Comparison of ENCODE assay signal across 8 mouse cellular contexts in the genomic region with DNA sequence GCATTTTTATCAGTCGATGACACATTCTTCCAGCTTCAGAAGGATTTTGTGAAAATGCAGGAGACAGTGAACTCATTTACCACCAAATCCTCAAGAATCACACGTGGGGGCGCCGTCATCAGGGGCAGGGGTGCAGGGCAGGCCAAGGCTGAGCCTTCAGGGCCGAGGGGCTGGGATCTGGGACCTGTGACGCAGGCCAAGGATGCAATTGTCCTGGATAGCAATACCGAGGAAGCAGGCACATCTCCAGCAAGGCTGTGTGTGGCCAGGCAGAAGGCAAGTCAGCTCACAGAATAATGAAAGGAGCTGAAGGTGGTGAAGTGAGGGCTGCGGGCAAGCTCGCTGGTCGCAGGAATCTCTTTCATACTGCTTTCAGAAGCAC.
DNase-seq lines count a peak whose midpoint lies in the region; ATAC-seq and TF ChIP-seq lines count a peak whose summit lies in the region.

No protein-coding gene starts in this region.

- no peak; the same call in 1 of the 2 replicates for ATAC-seq in heart, embryonic 11.5 days (replicated peaks; ENCODE audit: insufficient number of reproducible peaks, low FRiP score, low TSS enrichment)
- ATAC-seq in limb, embryonic 14.5 days (ENCODE audit: low FRiP score, low read depth), result no peak

- no peaks in the 10 kb centered on the region for H3K4me1 ChIP-seq in kidney, adult 2 months (ENCODE audit: control insufficient read depth, insufficient read depth, low read length)
- no peaks in the 10 kb centered on the region for H3K4me1 ChIP-seq in ES-Bruce4 (ENCODE audit: control insufficient read depth, insufficient read depth, low read length)
- H3K4me1 ChIP-seq in cerebellum, adult 2 months (ENCODE audit: control insufficient read depth, insufficient read depth, low read length), result peaks cover 17% of the 10 kb centered on the region; the same call in 1 of the 2 replicates
- H3K4me1 ChIP-seq in heart, embryonic 11.5 days (ENCODE audit: control insufficient read depth, insufficient read depth, low read length), result peaks cover 6% of the 10 kb centered on the region; the same call in 1 of the 2 replicates
- H3K4me1 ChIP-seq in limb, embryonic 14.5 days (ENCODE audit: control insufficient read depth, insufficient read depth, low read length), result no peaks in the 10 kb centered on the region
- peaks cover 12% of the 10 kb centered on the region for H3K4me1 ChIP-seq in olfactory bulb, adult 2 months (ENCODE audit: control insufficient read depth, insufficient read depth, low read length)

- no peaks in the 10 kb centered on the region for H3K27me3 ChIP-seq in kidney, adult 2 months (replicated peaks; ENCODE audit: control insufficient read depth, insufficient read depth, low read length)
- H3K27me3 ChIP-seq in ES-Bruce4 (ENCODE audit: control insufficient read depth, insufficient read depth, low read length, poor library complexity, severe bottlenecking), result no peaks in the 10 kb centered on the region
- no peaks in the 10 kb centered on the region for H3K27me3 ChIP-seq in cerebellum, adult 2 months (ENCODE audit: control insufficient read depth, insufficient read depth, low read length)
- no peaks in the 10 kb centered on the region for H3K27me3 ChIP-seq in heart, embryonic 11.5 days (ENCODE audit: control insufficient read depth, insufficient read depth, low read length)
- no peaks in the 10 kb centered on the region for H3K27me3 ChIP-seq in limb, embryonic 14.5 days (ENCODE audit: control insufficient read depth, insufficient read depth, low read length)

- H3K36me3 ChIP-seq in kidney, adult 2 months (ENCODE audit: control insufficient read depth, insufficient read depth, low read length), result no peaks in the 10 kb centered on the region
- H3K36me3 ChIP-seq in ES-Bruce4 (ENCODE audit: control insufficient read depth, insufficient read depth, low read length, poor library complexity, severe bottlenecking), result no peaks in the 10 kb centered on the region
- H3K36me3 ChIP-seq in heart, embryonic 11.5 days (ENCODE audit: control insufficient read depth, insufficient read depth, low read length), result no peaks in the 10 kb centered on the region
- no peaks in the 10 kb centered on the region for H3K36me3 ChIP-seq in limb, embryonic 14.5 days (ENCODE audit: control insufficient read depth, insufficient read depth, low read length)

- H3K9ac ChIP-seq in ES-Bruce4 (ENCODE audit: low read depth, poor library complexity, severe bottlenecking), result no peak overlapping the region; the same call in 1 of the 2 replicates
- H3K9ac ChIP-seq in heart, embryonic 11.5 days (ENCODE audit: low read depth, low read length), result peak overlapping the region; percentile 29; the same call in 1 of the 2 replicates
- H3K9ac ChIP-seq in limb, embryonic 14.5 days (ENCODE audit: low read depth, low read length, severe bottlenecking), result 0 out of 2 replicates have a peak overlapping the region, but pooled peaks have one; percentile 32

- WGBS in kidney, adult 2 months, result 20% methylated on average over 10 of the region's 10 CpGs
- 0% methylated on average over 10 of the region's 10 CpGs for WGBS in cerebellum, adult 2 months
- 20% methylated on average over 10 of the region's 10 CpGs for WGBS in heart, embryonic 11.5 days (ENCODE audit: insufficient replicate concordance)
- 21% methylated on average over 10 of the region's 10 CpGs for WGBS in limb, embryonic 14.5 days
- WGBS in olfactory bulb, adult 2 months, result 7% methylated on average over 10 of the region's 10 CpGs

- 0 out of 2 replicates have a peak overlapping the region, but pooled peaks have one; percentile 7 for H3K4me3 ChIP-seq in kidney, adult 2 months (ENCODE audit: insufficient read depth, low read depth, low read length)
- H3K4me3 ChIP-seq in ES-Bruce4 (ENCODE audit: low read depth, low read length), result peak overlapping the region; percentile 6; the same call in 1 of the 2 replicates
- peak overlapping the region; percentile 30 for H3K4me3 ChIP-seq in cerebellum, adult 2 months (replicated peaks; ENCODE audit: insufficient read depth, low read depth, low read length)
- H3K4me3 ChIP-seq in heart, embryonic 11.5 days (ENCODE audit: low read depth, low read length), result peak overlapping the region; percentile 23; the same call in 1 of the 2 replicates
- H3K4me3 ChIP-seq in limb, embryonic 14.5 days (replicated peaks; ENCODE audit: low read length), result peak overlapping the region; percentile 23
- peak overlapping the region; percentile 23 for H3K4me3 ChIP-seq in olfactory bulb, adult 2 months (ENCODE audit: insufficient read depth, low read depth, low read length)

- no peak overlapping the region for H3K27ac ChIP-seq in kidney, adult 2 months (ENCODE audit: insufficient read depth, low read depth, low read length)
- H3K27ac ChIP-seq in ES-Bruce4 (ENCODE audit: insufficient read depth, low read length), result no peak overlapping the region
- peak overlapping the region; percentile 96 for H3K27ac ChIP-seq in cerebellum, adult 2 months (ENCODE audit: insufficient read depth, low read length)
- no peak overlapping the region for H3K27ac ChIP-seq in heart, embryonic 11.5 days (ENCODE audit: low read depth, low read length)
- H3K27ac ChIP-seq in limb, embryonic 14.5 days (replicated peaks; ENCODE audit: low read depth, low read length), result no peak overlapping the region
- peak overlapping the region; percentile 74 for H3K27ac ChIP-seq in olfactory bulb, adult 2 months (ENCODE audit: insufficient read depth, low read depth, low read length)

- no peak for DNase-seq in kidney, adult 2 months
- no peak for DNase-seq in kidney, postnatal 25 days
- peak; percentile 84 to 87 for DNase-seq in cerebellum, adult 2 months
- no peak for DNase-seq in limb, embryonic 14.5 days (ENCODE audit: low spot score)
- DNase-seq in urinary bladder, adult 2 months (ENCODE audit: low spot score), result no peak

- peak overlapping the region; percentile 64 for H3K4me2 ChIP-seq in heart, embryonic 11.5 days
- peak overlapping the region; percentile 53 for H3K4me2 ChIP-seq in limb, embryonic 14.5 days (replicated peaks; ENCODE audit: low read depth, low read length, severe bottlenecking)

- no peak for TF ChIP-seq POLR2A in kidney, adult 2 months (IDR thresholded peaks at IDR 0.05; ENCODE audit: low read depth, low read length)
- TF ChIP-seq POLR2A in ES-Bruce4 (IDR thresholded peaks at IDR 0.05; ENCODE audit: insufficient read depth, low read length), result no peak
- peak; percentile 58; the same call in 1 of the 2 replicates for TF ChIP-seq POLR2A in cerebellum, adult 2 months (IDR thresholded peaks at IDR 0.05; ENCODE audit: borderline replicate concordance, insufficient read depth, low read length)
- TF ChIP-seq POLR2A in limb, embryonic 14.5 days (IDR thresholded peaks at IDR 0.05; ENCODE audit: borderline replicate concordance, extremely low read depth, insufficient read depth, insufficient read length), result no peak
- TF ChIP-seq POLR2A in olfactory bulb, adult 2 months (IDR thresholded peaks at IDR 0.05; ENCODE audit: insufficient read depth, low read depth, low read length), result no peak

- no peak for TF ChIP-seq EP300 in ES-Bruce4 (IDR thresholded peaks at IDR 0.05; ENCODE audit: insufficient read depth, low read depth, low read length)

- TF ChIP-seq CTCF in kidney, adult 2 months (conservative IDR thresholded peaks at IDR 0.05; ENCODE audit: insufficient read depth, insufficient read length, low read depth, low read length), result no peak
- no peak for TF ChIP-seq CTCF in ES-Bruce4 (IDR thresholded peaks at IDR 0.05; ENCODE audit: low read depth, low read length)
- TF ChIP-seq CTCF in cerebellum, adult 2 months (IDR thresholded peaks at IDR 0.05; ENCODE audit: borderline replicate concordance, insufficient read depth, low read depth, low read length), result 0 out of 2 replicates have a peak, but pooled peaks have one; percentile 12
- no peak for TF ChIP-seq CTCF in olfactory bulb, adult 2 months (IDR thresholded peaks at IDR 0.05; ENCODE audit: insufficient read depth, low read depth, low read length)

- no peaks in the 10 kb centered on the region for H3K9me3 ChIP-seq in ES-Bruce4 (replicated peaks; ENCODE audit: control insufficient read depth, insufficient read depth, low read length, poor library complexity, severe bottlenecking)
- no peaks in the 10 kb centered on the region; the same call in 1 of the 2 replicates for H3K9me3 ChIP-seq in heart, embryonic 11.5 days (replicated peaks; ENCODE audit: control insufficient read depth, low read length)
- no peaks in the 10 kb centered on the region for H3K9me3 ChIP-seq in limb, embryonic 14.5 days (ENCODE audit: control insufficient read depth, low read length)

Comparison
In these comparisons a context has a peak if more than half of its experiments do, and no peak if none do; other contexts are left out.
1. DNase-seq: peak in cerebellum, adult 2 months (2 of 2); none in kidney, adult 2 months (single experiment), kidney, postnatal 25 days (0 of 2), limb, embryonic 14.5 days (single experiment) and urinary bladder, adult 2 months (single experiment).
2. H3K27ac ChIP-seq: peak in cerebellum, adult 2 months (single experiment) and olfactory bulb, adult 2 months (single experiment); none in kidney, adult 2 months (single experiment), ES-Bruce4 (single experiment), heart, embryonic 11.5 days (single experiment) and limb, embryonic 14.5 days (single experiment).
3. Peak in every context shown above with its lines, with median percentiles within 50 percentile points of each other: H3K4me3 ChIP-seq.